Mouse (Mus musculus) urinary bladder, postnatal 25 days (tissue): ENCODE data around the gene Slc35b4.

Experiments used
- DNase-seq: peaks from one replicate; pipeline ENCODE4 v3.0.0; 2022; ENCODE audit warnings: low spot score

Gene Slc35b4

GRCm38 (mm10) chr6:34176864-34177247, at the start of gene Slc35b4:
Gene Slc35b4 (minus strand): TSS chr6:34177111.
- peak; percentile 83 for DNase-seq

GRCm38 (mm10) chr6:34225004-34225599, 48.2 kb upstream of the Slc35b4 start:
- no peak for DNase-seq

GRCm38 (mm10) chr6:34216450-34217319, 39.8 kb upstream of the Slc35b4 start:
- no peak for DNase-seq

- DNase-seq: no peak
Observed at GRCm38 (mm10) chr6:34205754-34206153, 28.8 kb upstream of the Slc35b4 start.

DNA sequence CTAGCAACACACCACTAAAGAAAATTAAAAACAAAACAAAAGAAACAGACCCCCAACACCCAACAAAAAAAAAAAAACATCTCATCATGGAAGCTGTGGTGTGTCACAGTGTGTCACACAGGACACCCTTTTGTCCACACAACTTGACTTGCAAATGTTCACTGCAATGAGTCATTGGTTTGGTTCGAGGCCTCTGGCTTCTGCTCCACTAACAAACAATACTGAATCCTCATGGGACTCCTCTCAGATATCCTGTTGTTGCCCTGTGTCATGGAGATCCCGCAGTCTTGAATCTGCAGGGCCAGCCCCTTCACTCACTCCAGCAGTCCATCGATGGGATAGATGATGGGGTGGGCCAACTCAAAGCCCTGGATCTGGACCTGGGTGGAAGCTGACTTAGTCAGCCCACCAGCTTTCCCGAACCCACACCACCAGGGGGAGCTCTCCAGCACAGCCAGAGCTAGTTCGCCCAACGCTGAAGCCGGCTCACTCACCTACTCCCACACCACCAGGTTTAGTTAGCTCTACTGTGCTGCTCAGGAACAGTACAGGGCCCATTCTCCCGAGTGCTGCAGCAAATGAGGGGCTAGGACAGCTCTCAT, 28.2 kb upstream of the Slc35b4 start:
- no peak for DNase-seq

- DNase-seq: no peak
Observed at GRCm38 (mm10) chr6:34203503-34203902, 26.6 kb upstream of the Slc35b4 start.

- DNase-seq: no peak
Observed at GRCm38 (mm10) chr6:34194981-34195380, 18.1 kb upstream of the Slc35b4 start.

DNA sequence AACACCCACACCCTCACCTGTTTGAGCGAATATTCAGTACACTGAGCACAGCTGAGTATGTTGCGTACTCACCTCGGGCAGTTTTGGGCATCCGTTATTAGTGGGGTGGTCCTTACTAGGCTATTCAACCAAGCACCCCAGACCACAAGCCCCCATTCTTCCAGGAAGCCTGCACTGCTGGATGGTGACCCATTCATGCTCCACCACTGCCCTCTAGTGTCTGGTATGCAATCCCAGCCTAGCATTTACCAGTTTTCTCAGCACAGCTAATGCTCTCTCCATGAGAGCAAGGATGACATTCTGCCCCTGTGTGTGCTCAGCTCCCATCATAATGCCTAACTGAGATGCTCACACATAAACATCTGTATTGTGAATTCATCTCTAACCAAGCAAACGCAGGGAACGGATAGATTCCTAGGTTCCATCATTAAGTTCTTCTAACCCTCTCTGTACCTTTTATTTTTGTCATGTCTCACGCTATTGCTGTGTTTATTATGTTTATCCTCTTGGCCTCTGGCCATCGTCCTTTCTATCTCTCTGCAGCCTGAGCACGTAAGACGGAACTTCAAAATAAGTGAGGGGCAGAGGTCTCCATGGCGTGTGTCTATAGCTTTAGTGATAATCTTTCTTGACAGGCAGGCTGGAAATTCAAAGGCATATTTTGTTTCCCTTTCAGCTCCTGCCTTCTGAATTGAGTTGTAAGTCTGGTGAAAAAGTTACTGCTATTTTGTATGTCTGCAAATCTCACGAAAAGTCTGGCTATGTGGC, 17.0 kb upstream of the Slc35b4 start:
- DNase-seq: peak; percentile 57

GRCm38 (mm10) chr6:34191401-34191800, 14.5 kb upstream of the Slc35b4 start:
- no peak for DNase-seq

GRCm38 (mm10) chr6:34189494-34189893, 12.6 kb upstream of the Slc35b4 start:
- DNase-seq: no peak

- no peak for DNase-seq
Observed at GRCm38 (mm10) chr6:34187986-34188599, 11.2 kb upstream of the Slc35b4 start.

DNA sequence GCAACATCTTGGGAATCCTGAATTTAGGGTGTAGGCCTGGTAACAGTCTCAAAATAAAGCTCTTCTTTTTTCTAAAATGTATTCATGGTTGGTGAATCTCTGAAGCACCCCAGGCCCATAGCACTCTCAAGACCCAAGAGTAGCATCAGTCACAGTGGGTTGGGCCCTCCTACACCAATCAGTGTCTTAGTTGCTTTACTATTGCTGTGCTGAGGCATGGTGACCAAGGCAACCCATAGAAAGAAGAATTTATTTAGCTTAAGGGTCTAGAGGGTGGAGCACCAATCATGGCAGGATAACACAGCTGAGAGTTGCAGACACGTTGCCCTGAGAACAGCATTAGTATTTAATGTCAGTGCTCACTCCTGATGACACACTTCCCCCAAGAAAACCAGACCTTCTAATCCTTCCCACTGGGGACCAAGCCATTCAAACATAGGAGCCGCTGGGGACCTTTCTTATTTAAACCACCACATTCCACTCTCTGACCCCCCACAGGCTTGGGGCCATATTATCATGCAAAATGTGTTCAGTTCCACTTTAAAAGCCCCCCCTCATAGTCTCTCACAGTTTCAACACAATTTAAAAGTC, 10.5 kb upstream of the Slc35b4 start:
- DNase-seq: no peak

DNA sequence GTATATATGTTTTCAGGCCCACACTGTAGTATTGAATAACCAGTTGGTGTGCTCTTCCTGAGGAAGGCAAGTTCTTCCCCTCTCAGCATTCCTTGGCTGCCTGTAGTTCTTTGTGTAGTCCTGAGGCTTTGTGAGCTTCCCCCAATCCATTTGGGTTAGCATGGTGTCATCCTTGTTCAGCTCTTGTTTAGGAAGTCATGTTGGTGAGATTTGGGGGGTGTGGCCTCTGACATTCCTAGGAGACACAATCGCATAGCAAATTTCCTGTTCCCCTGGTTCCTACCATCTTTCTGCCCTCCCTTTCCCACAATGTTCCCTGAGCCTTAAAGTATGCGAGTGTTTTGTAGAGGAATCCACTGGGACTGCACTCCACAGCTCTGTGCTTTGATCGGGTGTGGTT, 6.4 kb upstream of the Slc35b4 start:
- no peak for DNase-seq

DNA sequence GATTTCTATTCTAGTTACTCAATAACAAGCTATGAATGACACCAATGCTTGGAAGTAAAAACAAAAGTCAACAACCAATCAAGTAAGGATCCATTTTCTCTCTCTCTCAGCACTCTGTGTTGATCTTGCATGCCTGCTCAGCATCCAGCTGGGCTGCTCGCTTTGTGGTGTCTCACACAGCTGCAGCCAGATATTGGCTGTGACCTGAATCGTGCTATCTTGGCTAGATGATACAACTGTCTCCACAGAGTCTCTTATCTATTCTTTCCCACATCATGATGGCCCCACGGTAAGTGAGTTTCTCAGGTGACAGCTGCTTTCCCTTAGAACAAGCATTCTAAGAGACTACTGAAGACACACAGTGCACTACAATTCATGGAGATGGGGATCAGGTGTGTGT, 5.0 kb upstream of the Slc35b4 start:
- DNase-seq: no peak

DNA sequence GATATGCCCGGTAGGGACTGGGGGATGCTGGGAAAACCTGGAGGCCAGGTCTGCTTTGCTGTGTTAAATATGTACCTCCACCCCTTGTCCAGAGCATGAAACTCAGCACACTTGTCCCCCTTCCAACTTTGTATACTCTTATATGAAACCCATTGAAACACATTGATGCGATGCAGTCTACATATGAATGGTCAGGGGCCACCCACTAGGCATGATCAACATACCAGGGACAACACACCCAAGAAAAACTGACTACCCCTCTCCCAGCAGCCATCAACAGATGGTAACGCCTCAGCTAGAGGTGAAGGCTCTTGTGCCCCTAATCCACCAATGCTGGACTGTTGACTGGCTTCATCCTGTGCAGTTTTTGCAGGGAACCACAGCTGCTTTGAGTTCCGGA, 3.0 kb upstream of the Slc35b4 start:
- no peak for DNase-seq

DNA sequence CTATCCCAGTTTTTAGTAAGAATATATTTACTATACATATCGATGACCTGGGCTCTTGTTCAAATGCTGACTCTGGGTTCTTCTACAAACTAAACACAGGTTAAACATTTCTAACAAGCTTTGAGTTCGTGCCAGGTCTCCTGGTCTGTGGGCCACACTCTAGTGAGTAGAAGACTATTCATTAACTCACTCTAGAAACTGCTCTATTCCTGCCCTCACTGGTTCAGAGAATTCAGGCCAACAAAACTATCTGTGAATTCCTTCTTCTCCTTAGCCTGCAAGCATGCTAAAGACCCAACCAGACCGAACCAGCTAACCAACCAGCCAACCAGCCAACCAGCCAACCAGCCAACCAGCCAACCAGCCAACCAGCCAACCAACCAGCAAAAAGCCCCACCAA, 2.1 kb upstream of the Slc35b4 start:
- DNase-seq: no peak

DNA sequence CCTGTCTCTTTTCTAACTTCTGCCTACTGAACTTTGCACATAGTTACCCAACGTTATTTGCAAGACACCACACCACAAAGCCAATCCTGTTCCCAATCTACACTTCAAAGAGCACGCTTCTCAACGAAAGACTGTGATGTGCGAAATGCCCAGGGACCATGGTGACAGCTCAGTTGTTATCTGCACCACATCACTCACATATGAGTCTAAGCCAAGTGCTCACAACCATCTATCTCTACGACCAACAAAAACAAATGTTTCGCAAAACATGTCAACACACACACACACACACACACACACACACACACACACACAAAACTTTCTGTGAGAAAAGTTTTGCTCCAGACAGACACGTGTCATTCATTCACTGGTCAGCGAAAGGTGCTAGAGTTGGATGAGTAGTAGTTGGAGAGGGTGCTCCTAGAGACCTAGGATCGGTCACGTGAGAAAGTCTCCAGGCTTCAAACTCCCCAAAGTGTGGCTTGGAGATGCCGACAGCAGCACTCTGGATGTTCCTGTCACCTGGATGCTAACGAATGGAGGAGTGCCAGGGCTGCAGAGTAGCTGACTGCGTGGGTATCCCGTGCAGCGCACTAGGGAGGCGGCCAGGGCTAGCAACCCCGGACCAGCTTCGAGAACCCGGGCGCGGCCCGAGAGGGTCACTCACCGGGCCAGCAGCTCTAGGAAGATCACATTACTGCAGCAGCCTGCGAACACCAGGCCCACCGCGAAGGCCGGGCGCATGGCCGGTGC, 624 bp downstream of the Slc35b4 start:
- DNase-seq: no peak

- DNase-seq: no peak
Observed at GRCm38 (mm10) chr6:34174715-34175114, 2.2 kb downstream of the Slc35b4 start.

DNA sequence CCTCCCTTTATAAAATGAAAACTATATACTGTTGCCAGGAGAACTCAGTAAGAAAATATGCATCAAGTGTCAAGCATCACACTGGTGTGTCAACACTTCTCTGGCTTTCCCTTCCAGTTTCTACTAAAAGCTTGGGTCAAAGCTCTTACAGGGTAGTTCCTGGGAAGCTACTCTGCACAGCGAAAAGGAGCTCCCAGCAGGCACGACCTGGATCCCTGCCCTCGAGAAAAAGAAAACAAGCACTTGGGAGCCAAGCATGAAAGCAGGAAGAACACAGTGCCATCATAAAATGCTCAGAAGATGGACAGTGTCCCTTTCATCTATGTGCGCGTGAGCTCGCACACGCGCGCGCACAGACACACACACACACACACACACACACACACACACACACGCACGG, 3.7 kb downstream of the Slc35b4 start:
- no peak for DNase-seq

GRCm38 (mm10) chr6:34171748-34172457, 5.0 kb downstream of the Slc35b4 start:
- DNase-seq: no peak
